Mouse (Mus musculus) embryo, embryonic 11.5 days (tissue): ENCODE measurements at regions not wholly inside any gene's neighbourhood (a gene's known extent, or its start where the extent isn't known, plus 50 kb on each side); places are given as distances from the start of the nearest gene placed in this dataset.

Experiments
- DNase-seq: peaks from one replicate; pipeline ENCODE4 v3.0.0-alpha.2; 2012; ENCODE audit warnings: low read depth, low spot score

- DNase-seq: no peak
Measured at GRCm38 (mm10) chr16:57823329-57823728, 68.8 kb upstream of the Col8a1 start.

GRCm38 (mm10) chr16:57845416-57845815, 90.9 kb upstream of the Col8a1 start:
- DNase-seq: peak; percentile 37

- no peak for DNase-seq
Measured at GRCm38 (mm10) chr16:57846386-57846785, 91.8 kb upstream of the Col8a1 start.

GRCm38 (mm10) chr16:57851854-57852253, 97.3 kb upstream of the Col8a1 start:
- no peak for DNase-seq

- DNase-seq: no peak
Measured at GRCm38 (mm10) chr16:57852838-57853460, 98.4 kb upstream of the Col8a1 start.

GRCm38 (mm10) chr16:57853751-57854150, 99.2 kb upstream of the Col8a1 start:
- DNase-seq: no peak

- no peak for DNase-seq
Measured at GRCm38 (mm10) chr16:57857071-57857470, 102.5 kb upstream of the Col8a1 start.

GRCm38 (mm10) chr16:57858151-57858764, 103.7 kb upstream of the Col8a1 start:
- DNase-seq: no peak

GRCm38 (mm10) chr16:57858765-57859201, 104.2 kb upstream of the Col8a1 start:
- DNase-seq: no peak

GRCm38 (mm10) chr16:57863206-57863860, 108.8 kb upstream of the Col8a1 start:
- no peak for DNase-seq

- no peak for DNase-seq
Measured at GRCm38 (mm10) chr16:57876857-57877256, 122.3 kb upstream of the Col8a1 start.

- no peak for DNase-seq
Measured at GRCm38 (mm10) chr16:57881575-57882094, 127.1 kb upstream of the Col8a1 start.

GRCm38 (mm10) chr16:57888138-57888537, 133.6 kb upstream of the Col8a1 start:
- DNase-seq: no peak

- no peak for DNase-seq
Measured at GRCm38 (mm10) chr16:57888553-57888952, 134.0 kb upstream of the Col8a1 start.

GRCm38 (mm10) chr16:57890135-57890534, 135.6 kb upstream of the Col8a1 start:
- DNase-seq: no peak

- DNase-seq: no peak
Measured at GRCm38 (mm10) chr16:57893111-57893510, 138.6 kb upstream of the Col8a1 start.

GRCm38 (mm10) chr16:57893698-57894352, 139.3 kb upstream of the Col8a1 start:
- DNase-seq: no peak

- DNase-seq: no peak
Measured at GRCm38 (mm10) chr16:57901006-57901405, 146.5 kb upstream of the Col8a1 start.

- DNase-seq: no peak
Measured at GRCm38 (mm10) chr16:57902498-57902897, 148.0 kb upstream of the Col8a1 start.

- no peak for DNase-seq
Measured at GRCm38 (mm10) chr16:57912001-57912400, 157.5 kb upstream of the Col8a1 start.

GRCm38 (mm10) chr16:57914506-57914905, 160.0 kb upstream of the Col8a1 start:
- no peak for DNase-seq

- DNase-seq: no peak
Measured at GRCm38 (mm10) chr16:57915451-57915850, 160.9 kb upstream of the Col8a1 start.
